Mouse (Mus musculus): ENCODE measurements around the gene Shank1. TPM values are rescaled to one million over a fixed set of nuclear protein-coding genes. Genes with fewer than 3 reads are reported as not detected.

Gene Shank1
- total RNA-seq, 2 experiments from 2014 or later = 1.00 to 1.5 TPM

DNA sequence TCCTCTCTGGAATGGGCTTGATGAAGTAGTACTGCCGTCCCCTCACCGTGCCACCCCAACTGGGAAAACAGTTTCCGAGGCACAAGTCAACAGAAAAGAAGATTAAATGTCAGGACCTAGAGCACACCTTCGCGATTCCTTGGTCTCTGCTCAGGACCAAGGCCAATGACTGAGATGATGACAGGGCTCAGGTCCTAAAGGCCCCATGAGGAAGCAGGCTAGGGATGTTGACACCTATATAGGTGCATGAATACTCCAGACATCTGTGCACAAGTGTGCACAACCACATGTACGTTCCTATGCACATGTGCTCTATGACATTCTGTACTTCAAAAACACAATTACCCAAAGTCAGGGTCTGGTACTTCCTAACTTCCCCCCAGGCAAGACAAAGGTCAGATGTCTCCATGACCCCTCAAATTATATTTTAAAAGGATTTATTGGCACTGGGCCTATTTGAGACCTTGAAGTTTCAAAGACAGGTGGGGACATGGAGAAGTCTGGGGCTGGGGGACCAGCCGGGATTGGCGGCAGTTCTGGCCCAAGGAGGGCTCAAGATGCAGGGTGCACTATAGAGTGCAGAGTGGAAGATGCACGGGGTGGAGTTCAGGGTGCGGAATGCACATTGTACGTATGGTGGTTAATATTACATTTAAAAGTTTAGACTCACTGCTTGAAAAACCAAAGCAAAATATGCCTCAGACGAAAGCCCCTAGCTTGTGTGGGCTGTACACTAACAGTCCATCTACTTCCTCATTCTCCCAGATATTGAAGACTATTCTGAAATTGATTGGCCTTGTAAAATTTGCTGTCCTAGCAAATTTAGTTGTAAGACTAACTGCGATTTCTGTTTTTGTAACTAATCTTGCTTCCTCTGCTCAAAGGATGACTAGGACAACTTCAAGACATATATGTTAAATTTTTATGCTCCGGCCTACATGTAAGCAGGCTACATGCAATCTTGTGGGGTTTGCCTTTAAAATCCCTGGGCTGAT lies 6.4 kb upstream of the Shank1 start:
- DNase-seq = no peak
- intact Hi-C loops (cut with DNase I) = loop anchor here (2.0 to 10.0 kb wide), 4 partner anchors 51 to 1731 kb away; partner anchors contain the start of genes 1700028J19Rik, 2410002F23Rik, Abcc6 and Aspdh

DNA sequence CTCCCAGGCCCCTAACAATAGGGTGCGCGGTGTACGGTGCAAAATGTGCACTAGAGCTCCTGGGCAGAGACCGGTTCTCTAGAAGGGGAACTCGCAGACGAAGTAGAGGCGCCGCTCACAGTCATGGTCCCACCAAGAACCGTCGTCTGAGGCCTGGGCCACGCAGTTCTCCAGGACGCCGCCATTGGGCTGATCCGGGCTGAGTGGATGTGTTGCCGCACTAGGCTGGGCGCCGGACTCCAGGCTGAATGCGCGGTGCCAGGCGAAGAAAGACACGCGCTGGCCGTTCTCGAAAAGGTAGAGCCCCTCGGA lies 5.6 kb upstream of the Shank1 start:
- no peak for DNase-seq
- intact Hi-C loops (cut with DNase I) = loop anchor here (2.0 to 10.0 kb wide), 4 partner anchors 50 to 1730 kb away; partner anchors contain the start of genes 1700028J19Rik, 2410002F23Rik, Abcc6 and Aspdh

DNA sequence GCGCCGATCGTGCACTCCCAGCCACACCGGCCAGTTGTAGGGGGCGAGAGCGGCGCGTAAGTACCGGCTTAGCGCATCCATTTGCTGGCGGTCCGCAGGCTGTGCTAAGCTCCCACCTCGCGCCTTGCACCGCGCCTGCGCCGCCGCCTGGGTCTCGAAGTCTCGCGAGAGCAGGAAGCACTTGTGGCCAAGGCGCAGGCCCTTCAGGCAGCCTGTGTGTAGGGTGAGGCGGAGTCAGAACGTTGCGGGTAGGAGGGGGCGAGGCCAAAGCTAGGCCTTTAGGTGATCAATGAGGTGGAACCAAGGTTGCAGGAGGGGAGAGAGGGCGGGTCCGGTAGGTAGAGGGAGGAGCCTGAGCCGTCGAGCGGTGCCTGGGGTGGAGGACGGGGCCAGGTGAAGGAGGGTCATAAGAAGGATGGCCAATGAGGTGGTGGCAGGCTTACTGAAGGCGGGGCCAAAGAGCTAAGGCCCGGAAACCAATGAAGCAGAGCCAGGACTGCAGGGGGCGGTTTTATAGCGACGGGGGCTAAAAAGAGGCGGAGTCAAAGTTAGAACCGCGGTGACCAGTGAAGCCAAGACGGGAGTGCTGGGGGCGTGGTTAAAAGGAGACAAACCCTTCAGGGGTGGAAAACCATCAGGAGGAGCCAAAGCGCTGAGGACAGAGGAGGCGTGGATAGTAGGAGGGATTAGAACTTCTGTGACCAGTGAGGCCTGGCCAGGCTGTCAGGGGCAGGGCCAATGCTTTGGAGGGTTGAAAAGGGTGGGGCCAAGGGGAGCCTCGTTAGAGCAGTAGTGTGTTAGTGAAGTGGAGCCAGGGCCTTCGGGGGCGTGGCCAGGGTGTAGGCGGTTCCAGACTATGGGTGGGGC lies 5.0 kb upstream of the Shank1 start:
- intact Hi-C loops (cut with DNase I) = loop anchor here (2.0 to 10.0 kb wide), 5 partner anchors 43 to 1730 kb away; partner anchors contain the start of genes 1700028J19Rik, 2410002F23Rik, Abcc6 and Aspdh
- peak; percentile 92 to 95 for DNase-seq

DNA sequence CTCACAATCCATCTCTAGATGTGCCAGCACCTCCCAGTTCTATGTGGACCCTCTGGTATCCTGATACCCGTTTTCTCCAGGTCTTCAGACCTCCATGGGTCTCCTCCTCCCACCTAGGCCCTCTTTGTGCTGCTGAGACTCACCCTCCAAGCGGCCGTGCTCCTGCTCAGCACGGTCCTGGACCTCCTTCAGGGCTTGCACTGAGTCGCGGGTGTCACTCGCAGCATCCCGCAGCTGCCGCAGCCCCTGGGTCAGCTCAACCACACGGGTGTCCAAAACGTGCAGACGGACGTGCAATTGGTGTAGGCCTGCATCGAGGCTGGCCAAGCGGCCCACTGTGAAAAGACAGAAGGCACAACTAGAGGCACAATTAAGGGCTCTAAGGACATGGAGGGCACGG lies 4.4 kb upstream of the Shank1 start:
- intact Hi-C loops (cut with DNase I) = loop anchor here (2.0 to 10.0 kb wide), 4 partner anchors 43 to 1729 kb away; partner anchors contain the start of genes 1700028J19Rik, 2410002F23Rik, Abcc6 and Gm15517
- DNase-seq = no peak

DNA sequence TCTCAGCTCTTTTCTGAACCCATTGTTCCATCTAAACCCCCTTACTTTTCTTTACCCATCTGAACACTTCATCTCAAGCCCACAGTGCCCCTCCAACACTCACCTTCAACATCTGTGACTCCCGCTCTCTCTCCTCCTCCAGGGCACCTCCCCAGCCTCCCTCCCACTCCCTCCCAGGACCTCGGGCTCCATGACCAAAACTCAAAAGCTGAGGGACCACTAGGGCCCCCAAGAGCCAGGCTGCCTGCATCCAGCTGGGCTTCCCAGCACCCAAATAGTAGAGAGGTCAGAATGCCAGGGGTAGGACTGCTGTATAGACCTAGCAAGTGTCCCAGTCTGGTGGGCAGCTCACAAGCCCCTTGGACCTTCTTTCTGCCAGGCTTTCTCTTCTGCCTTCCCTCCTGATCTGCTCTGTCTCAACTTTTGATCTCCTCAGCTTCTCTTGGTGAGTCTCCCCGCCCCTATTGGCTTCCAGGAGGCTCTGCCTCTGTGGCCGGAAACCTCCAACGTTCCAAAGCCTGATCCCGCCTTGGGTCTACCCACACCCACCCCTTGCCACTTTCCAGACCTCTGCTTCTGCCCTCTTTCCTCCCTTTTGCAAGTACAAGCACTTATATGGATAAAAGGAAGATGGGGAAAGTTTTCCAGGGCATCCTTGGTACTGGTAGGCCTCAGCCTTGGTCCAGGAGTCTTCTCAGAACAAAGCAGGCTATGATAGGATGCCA lies 3.4 kb upstream of the Shank1 start, which contains the start of gene Clec11a:
Clec11a (minus strand) TSS at position 387 of the 725 bp plus-strand sequence.
- DNase-seq = no peak
- intact Hi-C loops (cut with DNase I) = loop anchor here (5.0 to 10.0 kb wide), 3 partner anchors 44 to 1728 kb away; partner anchors contain the start of genes Abcc6, Gm15517 and Nomo1

DNA sequence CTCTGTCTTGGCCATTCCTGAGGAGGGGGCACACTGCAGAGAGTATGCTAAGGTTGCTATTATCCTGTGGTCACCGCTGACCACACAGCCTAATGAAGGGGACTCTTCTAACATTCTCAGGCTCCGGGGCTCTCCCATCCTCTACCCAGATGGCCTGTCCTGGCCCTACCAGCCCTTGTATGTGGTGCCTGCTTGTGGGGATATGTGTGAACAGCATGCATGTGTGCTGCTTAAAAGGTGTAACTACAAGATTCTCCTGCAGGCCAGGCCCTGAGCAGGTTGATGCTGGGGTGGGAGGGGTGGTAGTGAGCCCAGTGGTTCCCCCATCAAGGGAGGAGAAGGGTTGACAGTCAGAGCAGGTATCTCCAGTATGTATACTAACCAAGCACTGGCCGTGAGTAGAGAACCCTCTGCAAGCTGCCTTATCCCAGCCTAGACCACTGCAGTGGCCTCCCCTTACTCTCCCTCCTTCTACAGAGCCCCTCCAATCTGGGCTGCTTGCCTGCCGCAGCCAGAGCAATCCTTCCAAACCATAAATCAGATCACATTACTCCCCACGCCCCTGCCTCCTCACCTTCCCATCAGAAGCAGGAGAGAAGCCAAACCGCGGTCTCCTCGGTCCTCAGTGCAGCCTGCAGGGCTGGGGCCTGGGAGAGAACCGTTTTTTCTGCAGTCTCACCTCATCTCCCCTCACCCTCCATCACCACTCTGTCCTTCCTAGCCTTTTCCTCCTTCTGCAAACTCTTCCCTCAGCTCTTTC lies 2.6 kb upstream of the Shank1 start:
- DNase-seq = no peak
- intact Hi-C loops (cut with DNase I) = loop anchor here (5.0 to 10.0 kb wide), 3 partner anchors 45 to 1727 kb away; partner anchors contain the start of genes Abcc6, Gm15517 and Nomo1

DNA sequence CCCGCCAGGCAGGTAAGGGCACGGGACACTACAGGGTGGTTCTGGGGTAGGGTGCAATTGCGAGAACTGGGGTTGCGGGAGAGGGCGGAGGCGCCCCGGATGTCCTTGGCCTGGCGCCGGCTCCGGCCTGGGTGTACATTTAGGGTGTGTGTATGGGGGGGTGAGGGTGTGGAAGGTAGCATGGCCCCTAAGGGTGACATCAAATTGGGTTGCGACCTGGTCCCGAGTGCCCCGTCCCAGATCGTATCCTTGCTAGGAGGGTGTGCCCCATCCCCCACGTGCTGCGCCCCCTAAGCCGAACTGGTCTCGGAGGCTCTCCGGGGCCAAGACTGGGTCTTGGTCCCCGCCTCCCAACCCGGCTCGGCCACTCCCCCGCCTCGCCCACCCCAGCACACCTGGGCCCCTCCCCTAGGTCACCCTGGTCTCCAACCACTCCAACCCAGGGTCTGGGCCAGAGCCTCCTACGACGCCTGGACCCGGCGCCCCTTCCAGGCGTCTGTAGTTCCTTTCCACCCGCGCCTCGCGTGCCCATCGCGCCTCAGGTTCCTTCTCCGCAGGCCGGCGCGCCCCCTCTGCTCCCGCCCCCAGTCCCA lies 328 bp downstream of the Shank1 start:
- peak in 1 of 2 experiments; percentile 8 for DNase-seq
- intact Hi-C loops (cut with DNase I) = no loop called here

DNA sequence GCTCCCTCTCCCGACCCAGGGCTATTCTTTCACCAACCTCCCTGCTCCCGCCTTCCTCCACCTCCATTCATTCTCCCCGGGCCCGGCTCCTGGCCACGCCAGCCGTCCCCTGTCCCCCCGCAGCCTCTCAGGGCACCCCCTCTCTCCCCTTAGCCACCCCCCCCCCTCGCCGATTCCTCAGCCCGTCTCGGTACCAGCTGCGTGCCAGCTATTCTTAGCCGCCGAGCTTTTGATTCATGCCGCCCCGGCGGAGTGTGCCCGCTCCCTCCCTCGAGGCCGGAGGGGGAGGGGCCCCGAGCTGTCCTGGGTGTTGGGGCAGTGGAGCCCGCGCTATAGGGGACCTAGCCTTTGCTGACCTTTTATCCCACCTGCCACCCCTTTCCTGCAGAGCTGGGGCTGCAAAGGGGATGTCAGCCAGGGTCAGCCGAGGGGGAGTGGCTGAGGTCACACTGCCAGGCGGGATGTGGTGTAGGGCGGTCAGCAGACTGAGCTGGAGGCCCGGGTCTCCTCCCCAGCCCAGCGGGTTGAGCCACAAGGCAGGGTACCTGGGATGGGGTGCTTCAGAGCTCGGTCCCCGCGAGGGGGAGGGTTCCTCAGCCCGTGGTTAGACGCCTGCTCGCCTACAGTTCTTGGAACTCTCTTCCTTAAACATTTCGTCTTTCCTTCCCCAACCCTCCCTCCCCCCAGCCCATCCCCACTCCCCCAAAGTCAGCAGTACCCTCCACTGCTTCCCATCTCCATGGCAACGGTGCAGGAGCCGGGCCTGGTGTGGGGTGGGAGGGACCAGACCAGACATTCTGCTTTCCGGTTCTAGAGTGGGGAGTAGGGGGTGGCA lies 1.0 kb downstream of the Shank1 start:
- peak in 1 of 2 experiments; percentile 27 for DNase-seq
- intact Hi-C loops (cut with DNase I) = no loop called here

DNA sequence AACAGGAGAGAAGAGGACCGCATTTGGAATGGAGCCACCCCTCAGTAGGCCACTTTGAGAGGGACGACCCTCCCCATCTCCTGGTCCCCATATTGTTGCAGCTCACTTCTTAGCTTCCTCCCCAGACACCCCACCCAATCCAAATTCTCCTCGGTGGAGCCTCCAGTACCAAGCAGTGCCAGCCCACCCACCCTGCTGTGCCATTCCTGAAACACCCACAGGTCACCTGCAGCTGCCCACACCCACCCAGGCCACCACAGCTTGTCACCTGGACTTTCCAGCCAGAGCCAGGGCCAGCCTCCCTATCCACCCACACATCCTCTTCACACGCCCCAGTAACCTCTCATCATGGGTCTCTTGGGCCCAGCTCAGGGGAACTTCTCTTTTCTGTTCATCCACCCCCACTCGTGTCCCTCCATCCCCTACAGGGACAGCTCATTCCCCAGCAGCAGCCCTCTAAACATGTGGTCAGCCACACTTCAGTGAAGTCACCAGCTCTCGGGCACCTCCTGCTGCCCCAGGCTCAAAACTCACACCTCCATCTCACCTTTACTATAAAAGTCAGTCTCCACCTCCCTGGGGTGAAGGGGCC lies 1.8 kb downstream of the Shank1 start:
- DNase-seq = no peak
- intact Hi-C loops (cut with DNase I) = no loop called here

DNA sequence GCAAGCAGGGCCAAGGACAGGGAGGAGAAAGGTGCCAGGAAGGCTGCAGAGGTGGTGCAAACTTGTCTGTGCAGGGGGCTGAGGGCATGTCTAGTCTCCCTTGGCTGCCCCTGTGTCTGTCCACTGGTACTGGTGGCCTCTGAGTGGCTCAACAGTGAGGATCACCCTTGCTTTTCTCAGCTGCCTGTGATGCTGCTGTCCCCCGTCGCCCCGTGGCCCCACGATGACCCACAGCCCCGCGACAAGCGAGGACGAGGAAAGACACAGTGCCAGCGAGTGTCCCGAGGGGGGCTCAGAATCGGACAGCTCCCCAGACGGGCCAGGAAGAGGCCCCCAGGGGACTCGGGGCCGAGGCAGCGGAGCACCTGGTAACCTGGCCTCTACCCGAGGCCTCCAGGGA lies 2.4 kb downstream of the Shank1 start:
- DNase-seq = no peak
- intact Hi-C loops (cut with DNase I) = no loop called here

DNA sequence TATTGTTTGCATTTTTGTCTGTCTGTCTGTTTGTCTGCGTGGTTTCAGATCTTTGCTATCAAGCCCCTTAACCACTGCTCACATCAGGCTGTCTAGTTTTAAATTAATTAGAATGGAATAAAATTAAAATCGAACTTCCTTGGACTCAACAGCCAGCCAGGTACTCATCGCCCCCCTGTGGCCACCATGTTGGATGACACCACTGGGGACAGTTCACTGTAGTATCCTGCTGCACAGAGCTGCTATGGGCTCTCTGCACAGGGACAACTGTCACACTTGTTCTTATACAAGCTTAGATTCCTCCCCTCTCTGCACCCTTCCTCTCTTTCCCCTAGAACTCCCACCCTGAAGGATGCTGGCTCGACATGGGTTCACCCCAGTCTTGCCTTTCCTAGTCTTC lies 7.9 kb downstream of the Shank1 start:
- peak in 1 of 2 experiments; percentile 15 for DNase-seq
- intact Hi-C loops (cut with DNase I) = loop anchor here (2.0 kb wide), 2 partner anchors 21 to 55 kb away; no protein-coding TSS in a partner anchor

DNA sequence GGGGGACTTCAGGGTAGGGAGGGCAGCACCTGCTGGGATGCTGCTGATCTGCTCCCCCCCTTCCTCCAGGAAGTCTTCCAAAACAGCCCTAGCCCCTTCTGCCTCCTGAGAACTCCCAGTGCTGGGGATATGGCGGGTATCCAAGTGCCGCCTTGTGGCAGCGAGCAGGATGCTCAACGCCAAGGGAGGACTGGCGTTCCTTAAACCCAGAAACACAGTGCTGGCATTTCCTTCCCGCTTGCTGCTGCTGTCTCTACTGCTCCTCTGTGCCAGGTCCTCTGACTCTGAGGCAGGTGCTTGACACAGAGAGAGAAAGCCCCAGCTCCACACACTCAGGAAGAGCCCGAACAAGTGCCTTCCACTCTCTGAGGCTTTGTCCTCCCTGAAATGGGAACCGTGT lies 10.8 kb downstream of the Shank1 start:
- DNase-seq = no peak
- intact Hi-C loops (cut with DNase I) = no loop called here

DNA sequence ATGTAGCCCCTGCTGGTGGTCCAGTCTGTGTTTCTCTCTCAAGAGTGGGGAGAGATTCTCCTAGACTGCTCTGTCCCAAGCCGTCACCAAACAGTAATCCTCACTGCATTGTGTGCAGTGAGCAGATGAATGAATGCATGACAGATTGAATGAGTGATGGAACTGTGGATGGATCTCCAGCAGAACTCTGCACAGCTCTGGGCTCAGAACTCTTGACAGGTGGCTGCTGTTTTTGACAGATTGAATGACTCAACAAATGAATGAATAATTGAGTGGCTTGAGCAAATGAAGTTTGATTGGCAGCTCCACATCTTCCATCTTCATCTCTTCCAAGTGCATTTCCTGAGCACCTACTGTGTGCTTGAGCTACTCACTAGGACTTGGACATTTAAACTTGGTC lies 12.2 kb downstream of the Shank1 start:
- intact Hi-C loops (cut with DNase I) = no loop called here
- no peak for DNase-seq

DNA sequence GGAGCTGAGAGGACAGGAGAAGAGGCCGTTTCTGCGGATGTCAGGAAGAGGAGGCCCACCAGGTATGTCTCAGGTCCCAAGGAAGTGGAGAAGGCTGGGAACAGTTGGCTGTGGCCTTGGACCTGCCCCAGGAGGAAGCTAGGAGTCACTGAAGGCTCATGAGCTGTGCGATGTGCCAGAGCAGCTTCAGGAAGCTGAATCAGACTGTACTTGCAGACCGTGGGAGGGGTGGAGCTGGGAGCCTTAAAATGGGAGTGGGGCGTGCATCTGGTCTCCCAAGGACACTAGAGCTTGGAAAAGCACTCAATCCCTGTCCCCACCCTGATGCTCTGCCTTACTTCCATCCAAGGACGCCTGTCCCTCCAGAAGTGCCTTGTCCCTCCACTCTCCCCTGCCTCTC lies 16.6 kb downstream of the Shank1 start:
- no peak for DNase-seq
- intact Hi-C loops (cut with DNase I) = no loop called here

DNA sequence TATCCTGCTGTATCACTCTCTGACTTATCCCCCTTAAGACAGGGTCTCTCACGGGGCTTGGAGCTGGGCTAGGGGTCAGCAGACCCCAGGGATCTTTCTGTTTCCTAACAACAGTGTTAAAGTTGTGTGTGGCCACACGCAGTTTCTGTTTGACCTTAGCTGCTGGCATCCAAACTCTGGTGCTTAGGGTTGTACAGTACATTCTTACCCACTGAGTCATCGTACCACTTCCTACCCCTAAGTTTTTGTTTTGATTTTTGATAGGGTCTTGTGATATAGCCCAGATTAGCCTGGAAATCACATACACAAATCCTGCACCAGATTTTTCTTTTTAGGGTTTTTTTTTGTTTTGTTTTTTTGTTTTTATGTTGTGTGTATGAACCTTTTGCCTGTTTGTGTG lies 22.3 kb downstream of the Shank1 start:
- intact Hi-C loops (cut with DNase I) = no loop called here
- no peak for DNase-seq

DNA sequence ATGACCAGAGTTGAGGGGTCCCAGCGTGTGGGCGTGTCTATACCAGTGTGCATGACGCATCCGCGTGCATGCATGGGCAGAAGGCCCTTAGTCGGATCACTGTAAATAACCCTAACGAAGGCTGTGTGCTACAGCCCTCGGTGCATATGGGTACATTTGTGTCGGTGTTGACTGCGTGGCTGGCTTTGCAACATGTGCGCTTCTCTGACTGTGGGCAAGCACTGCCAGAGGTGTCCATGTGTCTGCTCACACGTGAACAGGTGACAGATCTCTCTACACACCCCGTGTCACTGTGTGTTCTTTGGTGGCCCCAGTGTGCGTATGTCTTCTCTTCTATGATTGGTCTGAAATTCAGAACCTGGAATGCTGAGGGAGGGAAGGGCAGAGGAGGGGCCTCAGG lies 24.1 kb downstream of the Shank1 start:
- no peak for DNase-seq
- intact Hi-C loops (cut with DNase I) = no loop called here

DNA sequence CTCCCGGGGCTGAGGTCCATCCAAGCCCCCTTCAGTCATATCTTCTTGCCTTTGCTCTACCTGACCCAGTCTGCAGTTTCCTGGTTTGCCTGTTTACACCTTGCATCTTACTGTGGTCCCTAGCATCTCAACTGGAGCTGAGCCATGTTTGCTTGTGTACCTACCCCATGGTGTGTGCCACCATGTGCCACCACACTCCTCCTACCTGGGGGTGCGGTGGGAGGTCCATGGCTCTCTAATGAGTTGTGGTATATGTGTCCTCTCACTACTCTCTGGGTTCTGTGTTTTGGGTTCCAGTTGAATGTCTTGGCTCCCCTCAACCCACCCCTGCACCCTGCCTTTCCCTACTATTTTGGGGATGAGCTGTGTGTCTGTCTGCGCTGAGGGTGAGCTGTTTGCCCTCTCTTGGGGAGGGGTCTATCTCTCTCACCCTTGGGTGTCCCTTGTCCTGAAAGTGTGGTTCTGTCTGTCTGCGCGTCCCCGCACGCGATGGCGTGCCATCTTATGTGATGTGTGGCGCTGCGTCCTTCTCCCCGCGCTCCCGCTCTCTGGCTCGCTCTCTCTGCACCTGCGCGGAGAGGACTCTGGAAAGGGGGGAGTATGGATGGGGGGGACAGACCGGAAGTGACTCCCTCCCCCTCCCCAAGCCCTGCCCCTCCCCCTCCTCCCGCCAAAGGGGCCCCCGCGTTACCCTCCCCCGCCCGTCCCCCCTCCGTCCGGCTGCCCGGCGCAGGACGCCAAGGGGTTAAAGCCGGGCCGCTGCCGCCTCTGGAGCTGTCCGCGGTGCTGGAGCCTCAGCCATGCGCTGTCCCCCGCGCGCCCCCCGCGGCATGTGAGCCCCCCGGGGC lies 25.2 kb downstream of the Shank1 start:
- intact Hi-C loops (cut with DNase I) = no loop called here
- no peak for DNase-seq

All from heart, postnatal 36 days (tissue).